Mouse (Mus musculus): ENCODE results near the gene Zbtb4.

DNA sequence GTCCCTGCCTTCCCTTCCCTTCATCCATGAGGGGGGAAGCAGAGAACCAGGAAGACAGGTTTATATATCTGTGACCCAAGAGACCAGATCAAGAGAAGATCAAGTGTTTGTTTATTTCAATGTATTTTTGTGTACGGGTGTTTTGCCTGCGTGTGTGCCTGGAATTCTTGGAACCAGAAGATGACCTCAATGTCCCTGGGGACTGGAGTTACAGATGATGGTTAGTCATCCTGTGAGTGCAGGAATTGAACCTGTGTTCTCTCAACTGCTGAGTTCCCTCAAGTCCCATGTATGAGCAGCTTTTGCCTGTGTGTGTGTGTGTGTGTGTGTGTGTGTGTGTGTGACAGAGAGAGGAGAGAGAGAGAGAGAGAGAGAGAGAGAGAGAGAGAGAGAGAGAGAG, 41.9 kb downstream of the Zbtb4 start:
- no peak for TF ChIP-seq CTCF (IDR thresholded peaks at IDR 0.05; ENCODE audit: low read depth, low read length)
- no peak for TF ChIP-seq POLR2A (IDR thresholded peaks at IDR 0.05; ENCODE audit: insufficient read depth, low read length)
- no peak for TF ChIP-seq EP300 (IDR thresholded peaks at IDR 0.05; ENCODE audit: insufficient read depth, low read depth, low read length)

All from ES-Bruce4 (cell line).